Mouse (Mus musculus): ENCODE results near the gene Vgll4.

DNA sequence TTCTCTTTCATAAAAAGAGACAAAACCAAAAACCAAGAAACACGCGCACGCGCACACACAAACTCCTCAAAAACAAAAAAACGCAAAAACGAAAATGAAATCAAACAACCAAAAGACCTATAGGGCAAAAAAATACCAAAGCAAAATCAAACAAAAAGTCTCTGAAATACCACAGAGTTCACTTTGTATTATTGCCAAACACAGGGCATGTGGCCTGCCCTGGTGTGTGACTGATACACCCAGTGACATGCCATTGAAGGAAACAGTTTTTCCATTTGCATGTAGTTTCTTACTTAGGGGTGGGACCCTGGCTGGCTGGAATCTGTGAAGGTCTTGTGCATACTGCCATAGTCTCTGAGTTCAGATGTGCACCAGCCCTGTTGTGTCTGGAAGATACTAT lies 62.3 kb downstream of the Vgll4 start:
- TF ChIP-seq CTCF (IDR thresholded peaks at IDR 0.05; ENCODE audit: low read depth) (no peak), EP300 (IDR thresholded peaks at IDR 0.05; ENCODE audit: low read depth) (no peak)
